Mouse (Mus musculus) embryonic stem cell, embryonic (primary cell): ENCODE measurements around the gene Dnttip1.

Experiments
- CTCF ChIA-PET, 4 experiments: fragments of 300-600 bp in 2 of 4; fragments of 350-600 bp in 2 of 4; sonication (Branson Sonifier 250); formaldehyde crosslinking; loops; one replicate each; lab custom pipeline; 2022; ENCODE audit warnings: inconsistent platforms in 2 of 4; lab: Charles Lee
- POLR2A ChIA-PET, 4 experiments: fragments of 300-600 bp in 2 of 4; fragments of 350-600 bp in 2 of 4; sonication (Branson Sonifier 250); formaldehyde crosslinking; loops; one replicate each; lab custom pipeline; 2022; ENCODE audit warnings: antibody characterized with exemption in 4 of 4, inconsistent platforms in 1 of 4; lab: Charles Lee

The Dnttip1 gene

DNA sequence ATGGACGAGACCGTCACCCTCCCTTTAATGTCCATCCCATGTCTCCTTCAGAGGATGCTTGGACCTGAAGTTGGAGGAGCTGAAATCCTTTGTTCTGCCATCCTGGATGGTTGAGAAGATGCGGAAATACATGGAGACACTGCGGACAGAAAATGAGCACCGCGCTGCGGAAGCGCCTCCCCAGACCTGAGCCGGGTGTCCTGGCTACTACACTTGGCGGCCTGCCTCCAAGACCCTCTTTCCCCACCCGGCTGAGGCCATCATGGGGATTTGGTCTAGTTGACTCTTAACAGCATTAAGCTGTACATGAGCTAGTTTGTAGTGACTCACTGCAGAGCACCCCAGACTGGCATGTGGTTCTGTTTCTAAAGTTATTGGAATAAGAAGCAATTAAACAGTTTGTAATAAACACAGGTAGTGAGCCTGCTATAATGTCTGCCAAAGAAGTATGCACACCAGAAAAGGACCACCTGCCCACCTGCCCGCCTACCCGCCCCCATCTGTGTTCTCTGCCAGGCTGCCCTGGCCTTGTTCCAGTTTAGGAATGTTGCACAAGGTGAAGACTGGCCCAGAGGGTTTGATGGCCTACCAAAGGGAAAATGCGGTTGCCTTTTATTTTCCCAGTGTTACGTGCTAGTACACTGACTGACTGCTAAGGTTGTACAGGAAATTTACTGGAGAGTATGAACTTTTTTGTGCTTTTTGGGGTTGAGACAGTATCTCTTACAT, 22.2 kb downstream of the Dnttip1 start:
- ChIA-PET CTCF (interaction anchor here in 2 of 4 experiments (0.6 to 1.7 kb wide), 3 partner anchors 26 to 190 kb away, joined by 3 to 5 read pairs (median 4); partner anchors contain the start of gene Zswim1 (in 1 of the 2)), POLR2A (interaction anchor here in 3 of 4 experiments (0.7 to 19.8 kb wide), 20 partner anchors 9 to 1706 kb away, joined by 3 to 366 read pairs (median 4); partner anchors contain the start of genes Acot8 (in 2 of the 3), Dnttip1 (in 2 of the 3), Wfdc3 (in 2 of the 3) and Zswim3 (in 2 of the 3))

DNA sequence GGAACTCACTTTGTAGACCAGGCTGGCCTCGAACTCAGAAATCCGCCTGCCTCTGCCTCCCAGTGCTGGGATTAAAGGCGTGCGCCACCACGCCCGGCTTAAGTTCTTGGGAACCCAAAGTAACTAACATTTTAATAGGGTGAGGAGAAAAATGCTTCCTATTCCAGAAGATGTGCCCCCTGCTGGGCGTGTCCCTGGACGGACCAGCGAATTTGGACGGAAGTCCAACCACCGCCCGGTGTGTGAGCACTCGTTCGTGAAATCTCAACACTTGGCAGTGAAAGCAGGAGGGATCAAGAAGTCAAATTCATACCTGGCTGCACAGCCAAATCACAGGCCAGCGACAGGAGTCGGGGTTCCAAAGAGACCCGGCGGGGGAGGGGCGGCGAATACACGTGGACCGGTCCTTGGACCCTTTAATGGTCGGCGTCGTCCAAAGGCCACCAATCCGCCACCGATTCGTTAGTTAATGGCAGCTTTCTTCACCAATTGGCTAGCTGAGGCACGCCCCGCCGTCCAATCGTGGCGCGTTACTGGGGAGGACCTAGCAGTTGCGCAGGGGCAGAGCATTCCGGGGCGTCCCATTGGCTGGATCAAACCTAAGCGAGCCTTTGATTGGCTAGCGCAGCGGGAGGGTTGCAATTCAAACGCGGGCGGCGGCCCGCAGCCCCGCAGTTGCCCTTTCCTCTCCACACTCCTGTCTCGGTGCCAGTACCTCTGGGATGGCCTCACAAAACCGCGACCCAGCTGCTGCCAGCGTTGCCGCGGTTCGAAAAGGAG, 23.7 kb downstream of the Dnttip1 start, which contains the start of gene Ube2c:
TSS of gene Ube2c (plus strand) at position 641 of the 780 bp plus-strand sequence.
- CTCF ChIA-PET = interaction anchor here in 3 of 4 experiments (0.6 to 1.9 kb wide), 12 partner anchors 15 to 684 kb away, joined by 3 to 7 read pairs (median 4); partner anchors contain the start of genes Snx21 (in 1 of the 3), Wfdc10 (in 1 of the 3) and Wfdc9 (in 1 of the 3)

DNA sequence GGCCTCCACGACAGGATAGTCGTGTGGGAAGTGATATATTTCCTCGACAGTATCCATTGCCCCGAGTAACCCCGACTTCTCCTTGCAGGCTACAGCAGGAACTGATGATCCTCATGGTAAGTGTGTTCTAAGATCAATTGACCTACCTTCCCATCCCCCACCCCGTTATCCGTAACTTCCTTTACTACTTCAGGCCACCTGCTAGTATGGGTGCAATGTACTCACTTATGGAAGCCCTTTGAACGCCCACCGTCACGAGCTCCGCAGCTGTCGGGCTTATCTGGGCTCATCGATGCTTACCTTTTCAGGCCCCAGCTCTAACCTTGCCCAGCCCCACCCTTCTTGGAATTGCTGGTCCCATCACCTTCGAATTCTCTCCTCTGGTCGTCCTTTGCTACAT, 24.5 kb downstream of the Dnttip1 start:
- ChIA-PET CTCF (interaction anchor here in 2 of 4 experiments (1.0 to 1.9 kb wide), 6 partner anchors 14 to 183 kb away, joined by 3 to 7 read pairs (median 4); no protein-coding TSS in a partner anchor), POLR2A (interaction anchor here in 3 of 4 experiments (0.8 to 19.8 kb wide), 32 partner anchors 10 to 309 kb away, joined by 3 to 366 read pairs (median 6); partner anchors contain the start of genes Snx21 (in 3 of the 3), Zswim1 (in 3 of the 3), Acot8 (in 2 of the 3) and Pltp (in 2 of the 3))

More for the DNA sequence above, 23.7 kb downstream of the Dnttip1 start, which contains the start of gene Ube2c:
- POLR2A ChIA-PET = interaction anchor here (0.6 to 19.8 kb wide), 51 partner anchors 8 to 313 kb away, joined by 3 to 366 read pairs (median 4); partner anchors contain the start of genes Snx21 (in 3 of the 4), Zswim1 (in 3 of the 4), Acot8 (in 2 of the 4) and Pltp (in 2 of the 4)

- POLR2A ChIA-PET = interaction anchor here in 3 of 4 experiments (0.6 to 19.8 kb wide), 13 partner anchors 12 to 53 kb away, joined by 4 to 366 read pairs (median 13); partner anchors contain the start of genes Snx21 (in 3 of the 3), Acot8 (in 2 of the 3), Zswim1 (in 2 of the 3) and Zswim3 (in 2 of the 3)
- CTCF ChIA-PET = interaction anchor here in 2 of 4 experiments (1.2 to 1.9 kb wide), 5 partner anchors 13 to 23 kb away, joined by 3 to 7 read pairs (median 3); partner anchors contain the start of gene Snx21 (in 1 of the 2)
These were observed 25.3 kb downstream of the Dnttip1 start for GRCm38 (mm10) chr2:164771123-164771522.

DNA sequence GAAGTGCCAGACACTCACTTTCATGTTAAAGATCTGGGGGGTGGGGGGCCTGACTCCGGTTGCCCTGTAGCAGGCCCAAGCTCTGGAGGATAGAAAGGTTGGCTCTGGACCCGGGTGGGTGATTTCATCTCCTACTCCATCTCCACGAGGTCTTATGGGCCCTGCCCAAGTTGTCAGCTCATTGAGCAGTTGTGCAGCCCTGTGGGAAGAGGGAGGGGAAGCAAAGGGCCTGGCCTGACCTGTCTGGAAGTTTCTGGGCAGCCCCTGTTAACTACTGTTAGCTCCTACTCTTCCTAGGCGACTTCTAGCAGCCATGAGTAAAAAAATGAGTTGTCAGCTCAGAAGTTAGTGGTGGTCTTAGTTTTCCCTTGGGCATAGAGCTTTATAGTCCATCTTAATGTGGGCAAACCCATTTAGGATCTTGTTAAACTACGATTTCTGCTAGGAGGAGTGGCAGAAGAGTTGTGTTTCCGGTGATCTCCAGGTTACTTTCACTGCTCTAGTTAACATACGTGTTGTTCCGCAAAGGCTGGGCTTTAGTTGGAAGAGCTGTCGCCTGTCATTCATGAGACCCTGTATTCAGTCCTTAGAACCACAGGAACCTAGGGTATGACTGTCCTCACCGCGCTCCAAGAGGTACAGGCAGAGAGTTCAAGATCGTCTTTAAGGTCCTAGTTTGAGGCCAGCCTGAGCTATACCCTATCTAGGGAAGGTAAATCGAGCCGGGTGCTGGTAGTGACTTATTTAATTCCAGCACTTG, 27.6 kb downstream of the Dnttip1 start:
- ChIA-PET POLR2A (interaction anchor here in 3 of 4 experiments (0.7 to 19.8 kb wide), 25 partner anchors 9 to 233 kb away, joined by 3 to 366 read pairs (median 6); partner anchors contain the start of genes Snx21 (in 3 of the 3), Acot8 (in 2 of the 3), Zswim1 (in 2 of the 3) and Zswim3 (in 2 of the 3)), CTCF (interaction anchor here in 2 of 4 experiments (0.5 to 1.7 kb wide), 7 partner anchors 11 to 104 kb away, joined by 3 to 8 read pairs (median 6); partner anchors contain the start of gene Snx21 (in 1 of the 2))

DNA sequence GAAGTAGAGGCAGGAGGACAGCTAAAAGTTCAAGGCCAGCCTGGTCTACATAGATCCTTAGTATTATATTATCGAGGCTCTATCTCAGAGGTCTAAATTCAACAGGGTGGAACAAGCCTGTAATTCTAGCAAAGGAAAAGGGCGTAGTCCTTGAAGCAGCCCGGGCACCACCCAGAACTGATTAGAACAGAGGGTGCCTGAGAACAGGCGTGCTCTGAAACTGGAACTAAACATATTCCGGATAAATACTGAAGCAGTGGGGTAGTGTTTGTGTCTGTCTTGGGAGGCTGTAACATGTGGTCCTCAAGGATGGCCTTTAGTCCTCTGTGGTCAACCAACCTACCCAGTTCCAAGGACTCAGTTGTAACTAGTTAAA, 28.2 kb downstream of the Dnttip1 start:
- POLR2A ChIA-PET = interaction anchor here in 3 of 4 experiments (0.7 to 19.8 kb wide), 16 partner anchors 10 to 50 kb away, joined by 3 to 366 read pairs (median 13); partner anchors contain the start of genes Snx21 (in 3 of the 3), Acot8 (in 2 of the 3), Zswim1 (in 2 of the 3) and Zswim3 (in 2 of the 3)
- CTCF ChIA-PET = interaction anchor here in 2 of 4 experiments (1.0 to 1.7 kb wide), 5 partner anchors 10 to 20 kb away, joined by 4 to 8 read pairs (median 6); partner anchors contain the start of gene Snx21 (in 1 of the 2)

GRCm38 (mm10) chr2:164776130-164776529, 30.3 kb downstream of the Dnttip1 start:
- ChIA-PET POLR2A (interaction anchor here (0.6 to 23.4 kb wide), 15 partner anchors 9 to 82 kb away, joined by 3 to 366 read pairs (median 5); partner anchors contain the start of genes Acot8 (in 2 of the 4), Snx21 (in 2 of the 4), Zswim3 (in 2 of the 4) and Tnnc2 (in 1 of the 4)), CTCF (interaction anchor here in 2 of 4 experiments (1.6 to 1.9 kb wide), 3 partner anchors 10 to 18 kb away, joined by 6 to 14 read pairs (median 9); partner anchors contain the start of gene Snx21 (in 1 of the 2))

DNA sequence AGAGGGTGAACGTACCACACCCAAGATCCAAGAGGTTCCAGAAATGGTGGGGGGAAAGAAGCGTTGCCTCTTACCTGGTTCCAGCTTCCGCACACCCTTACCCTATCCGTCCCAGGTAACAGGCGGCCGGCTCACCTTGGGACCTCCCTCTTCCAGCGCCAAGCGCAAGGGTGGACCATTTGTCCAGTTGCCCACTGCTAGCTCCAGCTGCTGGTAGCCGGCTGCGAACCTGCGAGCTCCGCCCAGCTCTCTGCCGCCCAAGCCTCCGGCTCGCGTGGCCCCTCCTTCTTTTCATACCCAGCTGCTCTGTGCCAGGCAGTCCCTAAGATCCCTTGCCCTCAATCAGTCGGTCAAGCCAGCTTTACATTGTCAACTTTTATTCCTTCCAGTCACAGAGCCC, 31.0 kb downstream of the Dnttip1 start:
- POLR2A ChIA-PET = interaction anchor here (0.6 to 23.4 kb wide), 28 partner anchors 8 to 373 kb away, joined by 3 to 366 read pairs (median 4); partner anchors contain the start of genes Acot8 (in 3 of the 4), Zswim3 (in 3 of the 4), Snx21 (in 2 of the 4) and Ube2c (in 1 of the 4)
- CTCF ChIA-PET = interaction anchor here (0.5 to 2.2 kb wide), 7 partner anchors 9 to 27 kb away, joined by 3 to 14 read pairs (median 6); partner anchors contain the start of gene Snx21 (in 1 of the 4)

- CTCF ChIA-PET = interaction anchor here (0.5 to 2.2 kb wide), 7 partner anchors 8 to 27 kb away, joined by 3 to 14 read pairs (median 6); partner anchors contain the start of gene Snx21 (in 1 of the 4)
These were observed 31.6 kb downstream of the Dnttip1 start for GRCm38 (mm10) chr2:164777246-164778014.

DNA sequence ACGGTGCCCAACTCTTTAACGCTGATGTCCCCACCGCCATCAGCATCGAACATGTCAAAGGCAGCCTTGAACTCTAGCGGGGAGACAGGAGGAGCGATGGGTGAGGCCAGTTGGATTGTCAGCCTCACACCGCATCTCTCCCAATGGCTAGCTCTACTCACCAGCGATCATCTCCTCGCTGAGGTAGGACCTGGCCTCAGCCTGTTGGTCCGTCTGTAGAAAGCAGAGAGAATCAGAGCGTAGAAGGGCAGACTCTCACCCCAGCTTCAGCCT, 32.2 kb downstream of the Dnttip1 start:
- POLR2A ChIA-PET = interaction anchor here in 3 of 4 experiments (0.6 to 23.4 kb wide), 10 partner anchors 8 to 63 kb away, joined by 3 to 366 read pairs (median 6); partner anchors contain the start of genes Acot8 (in 2 of the 3), Zswim3 (in 2 of the 3), Snx21 (in 1 of the 3) and Ube2c (in 1 of the 3)
- CTCF ChIA-PET = interaction anchor here (1.1 to 2.2 kb wide), 6 partner anchors 15 to 21 kb away, joined by 3 to 14 read pairs (median 6); no protein-coding TSS in a partner anchor

More at GRCm38 (mm10) chr2:164777246-164778014, 31.6 kb downstream of the Dnttip1 start:
- POLR2A ChIA-PET = interaction anchor here (0.6 to 23.4 kb wide), 25 partner anchors 8 to 81 kb away, joined by 3 to 366 read pairs (median 4); partner anchors contain the start of genes Acot8 (in 3 of the 4), Zswim3 (in 3 of the 4), Snx21 (in 2 of the 4) and Ube2c (in 1 of the 4)

GRCm38 (mm10) chr2:164778809-164779208, 33.0 kb downstream of the Dnttip1 start:
- POLR2A ChIA-PET = interaction anchor here in 2 of 4 experiments (1.5 to 23.4 kb wide), 3 partner anchors 13 to 26 kb away, joined by 3 to 366 read pairs (median 5); partner anchors contain the start of genes Acot8 (in 1 of the 2), Ube2c (in 1 of the 2) and Zswim3 (in 1 of the 2)
- CTCF ChIA-PET = interaction anchor here in 2 of 4 experiments (1.1 to 2.2 kb wide), 2 partner anchors 15 kb away, joined by 3 to 6 read pairs; no protein-coding TSS in a partner anchor

GRCm38 (mm10) chr2:164779481-164780086, 33.8 kb downstream of the Dnttip1 start, which contains the start of gene Tnnc2:
TSS of gene Tnnc2 (minus strand) at chr2:164779967.
- ChIA-PET CTCF (interaction anchor here in 3 of 4 experiments (0.6 to 1.7 kb wide), 4 partner anchors 9 to 15 kb away, joined by 3 to 6 read pairs (median 4); no protein-coding TSS in a partner anchor), POLR2A (interaction anchor here (0.6 to 23.4 kb wide), 15 partner anchors 10 to 1207 kb away, joined by 3 to 366 read pairs (median 5); partner anchors contain the start of genes Acot8 (in 3 of the 4), Zswim3 (in 3 of the 4), Ube2c (in 2 of the 4) and Zswim1 (in 1 of the 4))

DNA sequence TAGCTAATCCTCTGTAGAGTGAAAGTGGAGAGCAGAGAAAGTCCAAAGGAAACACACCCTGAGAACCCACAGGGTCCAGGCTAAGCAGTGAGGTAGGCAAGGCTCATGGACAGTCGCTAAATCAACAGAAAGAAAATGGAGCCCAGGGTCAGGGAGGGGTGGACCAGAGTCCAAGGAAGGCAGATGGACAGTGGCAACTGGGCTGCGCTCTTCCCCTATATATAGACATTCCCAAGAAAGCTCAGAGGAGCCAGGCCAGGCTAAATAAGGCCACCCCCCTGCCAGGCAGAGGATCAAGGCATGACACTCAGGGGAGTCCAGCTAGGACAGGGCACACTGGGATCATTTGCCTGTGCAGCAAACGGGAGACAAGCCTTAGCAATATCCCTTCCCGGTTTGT, 36.1 kb downstream of the Dnttip1 start:
- CTCF ChIA-PET = interaction anchor here in 3 of 4 experiments (1.0 to 5.3 kb wide), 5 partner anchors 10 to 12 kb away, joined by 3 to 42 read pairs (median 4); no protein-coding TSS in a partner anchor
- POLR2A ChIA-PET = interaction anchor here in 2 of 4 experiments (1.0 to 23.4 kb wide), 7 partner anchors 9 to 338 kb away, joined by 3 to 366 read pairs (median 5); partner anchors contain the start of genes Acot8 (in 1 of the 2), Sdc4 (in 1 of the 2), Ube2c (in 1 of the 2) and Zswim1 (in 1 of the 2)
